Mouse (Mus musculus) neural tube, embryonic 12.5 days (tissue): Measurements from ENCODE around the gene Fshr. TPM values are rescaled to one million over a fixed set of nuclear protein-coding genes. Genes with fewer than 3 reads are reported as not detected.

Source experiments
- ATAC-seq: fragments of 200-750 bp; cut with Nextera tagmentation; 2 replicates; pipeline ENCODE4 v1.8.0; 2017; ENCODE audit warnings: low read depth, mild to moderate bottlenecking, moderate TSS enrichment, moderate library complexity; ENCODE audit not compliant: low FRiP score
- H3K27ac ChIP-seq: fragments of 300-500 bp; sonication (generic); 2 replicates; pipeline ENCODE4 v1.5.1; 2016
- H3K27me3 ChIP-seq: fragments of 300-500 bp; sonication (generic); replicated peaks from 2 replicates; pipeline ENCODE4 v1.6.1; 2016; ENCODE audit warnings: mild to moderate bottlenecking
- H3K36me3 ChIP-seq: fragments of 300-500 bp; sonication (generic); 2 replicates; pipeline ENCODE4 v1.6.1; 2016; ENCODE audit warnings: mild to moderate bottlenecking
- H3K4me1 ChIP-seq: fragments of 300-500 bp; sonication (generic); 2 replicates; pipeline ENCODE4 v1.6.1; 2016
- H3K4me2 ChIP-seq: fragments of 300-500 bp; sonication (generic); replicated peaks from 2 replicates; pipeline ENCODE4 v1.6.1; 2016; ENCODE audit warnings: mild to moderate bottlenecking
- H3K4me3 ChIP-seq: fragments of 300-500 bp; sonication (generic); 2 replicates; pipeline ENCODE4 v1.5.1; 2016
- H3K9ac ChIP-seq: fragments of 300-500 bp; sonication (generic); 2 replicates; pipeline ENCODE4 v1.6.1; 2016; ENCODE audit warnings: mild to moderate bottlenecking
- H3K9me3 ChIP-seq: fragments of 300-500 bp; sonication (generic); 2 replicates; pipeline ENCODE4 v1.6.1; 2016; ENCODE audit warnings: mild to moderate bottlenecking
- WGBS: fragments of 180-500 bp; shearing (Covaris S2); methylation state at CpG from one replicate; pipeline ENCODE4 v1.1.7; 2016; 5-methylcytosine and 5-hydroxymethylcytosine counted together
- polyA plus RNA-seq: library from polyadenylated mRNA; unstranded; fragments of >200 nt; fragmentation: Nextera tagmentation; extraction: Ambion mirVana; gene quantifications from 2 replicates; pipeline ENCODE4 v1.2.1, GENCODE M21; 2016

Fshr gene
- polyA plus RNA-seq, 1 experiment from 2014 or later, result not detected

DNA sequence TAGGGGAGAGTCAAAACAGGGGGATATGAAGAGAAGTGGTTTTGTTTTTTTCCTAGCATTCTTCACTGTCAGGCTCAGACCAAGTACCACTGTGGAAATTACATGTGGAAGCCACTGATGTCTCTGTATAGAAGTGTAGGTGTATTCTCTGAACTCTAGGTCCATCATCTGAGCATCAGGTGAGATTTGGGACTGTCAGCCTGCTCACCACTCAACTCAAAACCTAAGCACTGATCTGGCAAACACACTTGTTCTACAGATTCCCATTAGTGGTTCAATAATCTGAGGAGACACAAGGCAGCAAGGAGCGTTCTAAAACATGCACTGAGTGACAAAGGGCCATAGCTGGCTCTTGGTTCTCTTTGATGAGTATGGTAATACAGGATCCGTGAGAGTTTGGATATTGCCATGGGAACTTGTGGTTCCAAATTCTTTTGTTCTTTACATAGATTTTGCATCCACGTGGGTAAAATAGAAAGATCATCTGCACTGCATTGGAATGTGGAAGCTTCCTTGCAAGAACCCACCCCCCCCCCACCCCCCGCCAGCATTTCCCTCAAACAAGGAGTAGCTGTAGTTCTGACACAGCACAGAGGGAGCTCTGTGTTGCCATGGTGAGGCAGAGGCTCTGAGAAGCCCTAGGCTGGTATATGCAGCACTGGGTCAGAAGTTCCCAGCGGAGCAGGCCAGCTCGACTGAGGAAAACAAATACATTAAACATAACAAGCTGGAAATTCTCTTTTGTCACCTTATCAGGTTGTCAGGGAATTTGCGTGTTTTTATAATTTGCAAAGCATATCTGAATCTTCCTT, 262.9 kb downstream of the Fshr start:
- no peaks in the 10 kb centered on the region for H3K9me3 ChIP-seq
- H3K4me2 ChIP-seq, result peak overlapping the region; percentile 28; the same call in 1 of the 2 replicates
- H3K4me1 ChIP-seq, result peaks cover 18% of the 10 kb centered on the region
- no peak overlapping the region for H3K9ac ChIP-seq
- H3K27me3 ChIP-seq, result no peaks in the 10 kb centered on the region
- 10% methylated on average over 7 of the region's 7 CpGs for WGBS
- ATAC-seq, result peak; percentile 98
- no peaks in the 10 kb centered on the region for H3K36me3 ChIP-seq
- H3K27ac ChIP-seq, result 0 out of 2 replicates have a peak overlapping the region, but pooled peaks have one; percentile 20
- no peak overlapping the region for H3K4me3 ChIP-seq

DNA sequence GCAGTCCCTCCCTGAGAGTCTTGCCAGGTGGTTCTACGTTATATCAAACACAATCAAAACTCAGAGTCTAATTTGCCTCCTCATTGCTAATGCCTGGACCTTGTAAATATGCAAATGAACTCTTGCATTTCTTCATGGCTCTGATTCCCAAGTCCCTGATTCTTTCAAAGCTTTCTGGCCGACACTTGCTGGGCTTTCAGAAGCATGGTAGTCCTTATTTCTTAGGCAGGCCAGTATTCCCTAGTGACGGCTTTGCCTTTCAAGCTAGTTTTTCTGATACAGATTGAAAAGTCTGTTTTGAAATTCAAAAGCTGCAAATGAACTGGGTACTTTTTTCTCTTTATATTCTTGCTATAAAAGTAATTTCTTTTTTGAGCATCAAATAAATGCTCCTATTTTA, 263.5 kb downstream of the Fshr start:
- H3K4me2 ChIP-seq, result no peak overlapping the region
- H3K4me3 ChIP-seq, result no peak overlapping the region
- no peaks in the 10 kb centered on the region for H3K27me3 ChIP-seq
- 38% methylated on average over 3 of the region's 3 CpGs for WGBS
- no peak overlapping the region for H3K9ac ChIP-seq
- H3K36me3 ChIP-seq, result no peaks in the 10 kb centered on the region
- no peaks in the 10 kb centered on the region for H3K9me3 ChIP-seq
- peaks cover 18% of the 10 kb centered on the region for H3K4me1 ChIP-seq
- no peak overlapping the region for H3K27ac ChIP-seq
- 0 out of 2 replicates have a peak, but pooled peaks have one; percentile 7 for ATAC-seq
